ENCODE assay signal across 17 mouse cellular contexts in the genomic region with DNA sequence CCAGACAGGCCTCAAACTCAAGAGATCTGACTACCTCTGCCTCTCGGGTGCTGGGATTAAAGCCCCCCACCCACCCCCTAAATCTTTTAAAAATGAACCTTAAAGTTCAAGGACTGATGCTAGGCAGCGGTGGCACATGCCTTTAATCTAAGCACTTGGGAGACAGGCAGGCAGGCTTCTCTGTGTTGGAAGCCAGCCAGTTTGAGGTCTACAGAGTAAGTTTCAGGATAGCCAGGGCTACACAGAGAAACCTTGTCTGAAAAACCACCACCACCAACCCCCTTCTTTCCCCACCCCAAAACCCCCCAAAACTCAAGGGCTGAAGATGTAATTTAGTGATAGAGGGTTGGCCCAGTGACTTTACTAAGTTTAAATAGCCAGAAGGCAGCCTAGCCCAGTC.
"Had no signal": no experiment of that assay in that cellular context is flagged by ENCODE, and none has a peak within 500 bp of the region (broad histone marks: within the 10 kb centered on the region; RNA-seq: fewer than 3 reads in every experiment).

No protein-coding gene starts in this region.

- ATAC-seq: lung, postnatal 0 days; midbrain, embryonic 13.5 days; midbrain, embryonic 15.5 days had no signal

- H3K9ac ChIP-seq: lung, embryonic 15.5 days; midbrain, embryonic 13.5 days; midbrain, embryonic 15.5 days; neural tube, embryonic 12.5 days; stomach, embryonic 15.5 days had no signal

- DNase-seq: lung, adult 2 months; lung, postnatal 14 days; lung, postnatal 36 days; right cerebral cortex, postnatal 14 days; thymus, adult 2 months; thymus, postnatal 25 days; thymus, postnatal 4 days had no signal

- H3K4me3 ChIP-seq: lung, embryonic 15.5 days; megakaryocyte, embryonic 14.5 days; midbrain, embryonic 13.5 days; midbrain, embryonic 15.5 days; neural tube, embryonic 12.5 days; stomach, embryonic 15.5 days had no signal

- H3K9me3 ChIP-seq: lung, embryonic 15.5 days; megakaryocyte, embryonic 14.5 days; midbrain, embryonic 13.5 days; midbrain, embryonic 15.5 days; neural tube, embryonic 12.5 days; stomach, embryonic 15.5 days had no signal

- H3K27ac ChIP-seq: lung, embryonic 15.5 days; macrophage; midbrain, embryonic 13.5 days; midbrain, embryonic 15.5 days; neural tube, embryonic 12.5 days; stomach, embryonic 15.5 days; stomach, postnatal 0 days had no signal

- H3K27me3 ChIP-seq: lung, embryonic 15.5 days; megakaryocyte, embryonic 14.5 days; midbrain, embryonic 13.5 days; midbrain, embryonic 15.5 days; neural tube, embryonic 12.5 days; stomach, embryonic 15.5 days had no signal

- H3K4me2 ChIP-seq: lung, embryonic 15.5 days; midbrain, embryonic 11.5 days; midbrain, embryonic 13.5 days; midbrain, embryonic 15.5 days; neural tube, embryonic 12.5 days; stomach, embryonic 15.5 days had no signal
